Mouse (Mus musculus) adipocyte (in vitro differentiated cells): Measurements from ENCODE around the gene Tmem182.

ENCODE experiments used
- DNase-seq: peaks from one replicate; pipeline ENCODE4 v3.0.0-alpha.2; 2016; ENCODE audit warnings: low spot score

The Tmem182 gene

GRCm38 (mm10) chr1:40867106-40867505, 61.7 kb downstream of the Tmem182 start:
- no peak for DNase-seq

GRCm38 (mm10) chr1:40867651-40868050, 62.2 kb downstream of the Tmem182 start:
- DNase-seq, result peak; percentile 23

GRCm38 (mm10) chr1:40873760-40874455, 68.5 kb downstream of the Tmem182 start:
- DNase-seq, result no peak

- DNase-seq, result no peak
Measured at GRCm38 (mm10) chr1:40874456-40875375, 69.3 kb downstream of the Tmem182 start.

GRCm38 (mm10) chr1:40879051-40879450, 73.7 kb downstream of the Tmem182 start:
- DNase-seq, result peak; percentile 49

GRCm38 (mm10) chr1:40879526-40879925, 74.1 kb downstream of the Tmem182 start:
- DNase-seq, result no peak

- no peak for DNase-seq
Measured at GRCm38 (mm10) chr1:40880527-40880926, 75.1 kb downstream of the Tmem182 start.

- DNase-seq, result no peak
Measured at GRCm38 (mm10) chr1:40883856-40884255, 78.5 kb downstream of the Tmem182 start.

GRCm38 (mm10) chr1:40884943-40885342, 79.5 kb downstream of the Tmem182 start:
- DNase-seq, result no peak

- DNase-seq, result peak; percentile 18
Measured at GRCm38 (mm10) chr1:40887673-40888072, 82.3 kb downstream of the Tmem182 start.

- DNase-seq, result no peak
Measured at GRCm38 (mm10) chr1:40888396-40889040, 83.1 kb downstream of the Tmem182 start.

GRCm38 (mm10) chr1:40889617-40890016, 84.2 kb downstream of the Tmem182 start:
- DNase-seq, result no peak

- DNase-seq, result no peak
Measured at GRCm38 (mm10) chr1:40890246-40890645, 84.8 kb downstream of the Tmem182 start.

GRCm38 (mm10) chr1:40903712-40904111, 98.3 kb downstream of the Tmem182 start:
- DNase-seq, result no peak
